In genomic region chr17:56858216-56858615, GRCm38 (mm10) we compare ENCODE assay signal across 9 mouse cellular contexts. TPM values are rescaled to one million over a fixed set of nuclear protein-coding genes. Genes with fewer than 3 reads are reported as not detected.
DNase-seq lines count a peak whose midpoint lies in the region; ATAC-seq and TF ChIP-seq lines count a peak whose summit lies in the region.
"Had no signal": no experiment of that assay in that cellular context is flagged by ENCODE, and none has a peak within 500 bp of the region (broad histone marks: within the 10 kb centered on the region; RNA-seq: fewer than 3 reads in every experiment).

No protein-coding gene starts in this region.

- H3K4me1 ChIP-seq in G1E (ENCODE audit: insufficient read depth, low read depth, low read length) = peaks cover 17% of the 10 kb centered on the region
- no peaks in the 10 kb centered on the region for H3K4me1 ChIP-seq in intestine, embryonic 16.5 days (ENCODE audit: control insufficient read depth, insufficient read depth, low read length)
- H3K4me1 ChIP-seq in liver, embryonic 11.5 days (replicated peaks; ENCODE audit: control insufficient read depth, insufficient read depth, low read length) = peaks cover 3% of the 10 kb centered on the region

- H3K9ac ChIP-seq in intestine, embryonic 16.5 days (ENCODE audit: low read depth, low read length) = no peak overlapping the region
- H3K9ac ChIP-seq in liver, embryonic 11.5 days (ENCODE audit: low read depth, low read length) = no peak overlapping the region

- no peaks in the 10 kb centered on the region for H3K9me3 ChIP-seq in G1E (replicated peaks)
- no peaks in the 10 kb centered on the region for H3K9me3 ChIP-seq in intestine, embryonic 16.5 days (ENCODE audit: control insufficient read depth, low read length)
- H3K9me3 ChIP-seq in liver, embryonic 11.5 days (ENCODE audit: control insufficient read depth, low read length) = no peaks in the 10 kb centered on the region

- no peak overlapping the region for H3K4me3 ChIP-seq in G1E (ENCODE audit: low read depth, low read length)
- no peak overlapping the region for H3K4me3 ChIP-seq in gastrocnemius, adult 2 months
- no peak overlapping the region for H3K4me3 ChIP-seq in intestine, embryonic 16.5 days (ENCODE audit: low read length)
- no peak overlapping the region for H3K4me3 ChIP-seq in liver, embryonic 11.5 days (ENCODE audit: low read depth, low read length)

- intact Hi-C loops in gastrocnemius, adult 2 months (cut with DNase I) = loop anchor here (1.0 kb wide), 2 partner anchors 27 to 48 kb away; partner anchors contain the start of gene Rfx2

- 50% methylated on average over 4 of the region's 4 CpGs for WGBS in intestine, embryonic 16.5 days
- WGBS in liver, embryonic 11.5 days = 55% methylated on average over 4 of the region's 4 CpGs

- no peak overlapping the region for H3K4me2 ChIP-seq in intestine, embryonic 16.5 days (ENCODE audit: low read depth, low read length)
- H3K4me2 ChIP-seq in liver, embryonic 11.5 days = no peak overlapping the region

- DNase-seq in A20 (ENCODE audit: low read depth, low spot score) (peak; percentile 69), G1E (ENCODE audit: low spot score) (peak; percentile 54)
- DNase-seq in cerebellum, adult 18-20 months = peak; percentile 41 to 58
- DNase-seq in gastrocnemius, adult 2 months = peak; percentile 73
- DNase-seq in liver, embryonic 11.5 days (ENCODE audit: low spot score) = no peak
- peak; percentile 37 for DNase-seq in retina, adult 2 months (ENCODE audit: low read depth, low spot score)
- DNase-seq in urinary bladder, adult 18-20 months (ENCODE audit: low spot score in 2 of 2) = peak; percentile 44 to 58

- peak; percentile 94 for TF ChIP-seq CTCF in G1E (IDR thresholded peaks at IDR 0.05; ENCODE audit: low read depth, low read length)
- peak; percentile 95 for TF ChIP-seq CTCF in gastrocnemius, adult 2 months (IDR thresholded peaks at IDR 0.05)

- no peak for ATAC-seq in G1E (ENCODE audit: extremely low read depth, insufficient number of reproducible peaks, low FRiP score, poor library complexity, severe bottlenecking)
- ATAC-seq in intestine, embryonic 16.5 days = 0 out of 2 replicates have a peak, but pooled peaks have one; percentile 25
- ATAC-seq in liver, embryonic 11.5 days (replicated peaks; ENCODE audit: low FRiP score) = peak; percentile 23; the same call in 1 of the 2 replicates

- peaks cover 33% of the 10 kb centered on the region for H3K27me3 ChIP-seq in G1E (ENCODE audit: insufficient read depth, low read length)
- H3K27me3 ChIP-seq in intestine, embryonic 16.5 days (replicated peaks; ENCODE audit: control insufficient read depth, insufficient read depth, low read length) = no peaks in the 10 kb centered on the region
- no peaks in the 10 kb centered on the region for H3K27me3 ChIP-seq in liver, embryonic 11.5 days (replicated peaks; ENCODE audit: control insufficient read depth, insufficient read depth, low read length)

- H3K27ac ChIP-seq in gastrocnemius, adult 2 months = peak overlapping the region; percentile 51; the same call in 1 of the 2 replicates
- H3K27ac ChIP-seq in intestine, embryonic 16.5 days (ENCODE audit: low read length) = 0 out of 2 replicates have a peak overlapping the region, but pooled peaks have one; percentile 35
- H3K27ac ChIP-seq in liver, embryonic 11.5 days (ENCODE audit: low read depth, low read length) = no peak overlapping the region

- H3K36me3 ChIP-seq in G1E (replicated peaks) = no peaks in the 10 kb centered on the region
- no peaks in the 10 kb centered on the region for H3K36me3 ChIP-seq in intestine, embryonic 16.5 days (ENCODE audit: control insufficient read depth, insufficient read depth, low read length)
- no peaks in the 10 kb centered on the region for H3K36me3 ChIP-seq in liver, embryonic 11.5 days (ENCODE audit: control insufficient read depth, insufficient read depth, low read length)

RNA-seq across cellular contexts. Expression of gene Acsbg2, which starts 16.0 kb away (rescaled TPM):
- total RNA-seq in G1E (2014; fragmentation: Nextera tagmentation) (not detected in 2 replicates), G1E (2017) (0.11 TPM in 1 of 2 replicates, not detected in the other)
- not detected in 2 replicates for polyA plus RNA-seq in G1E (2012)
- not detected for total RNA-seq in gastrocnemius, adult 2 months (2021)
- not detected in 2 replicates for polyA plus RNA-seq in intestine, embryonic 16.5 days (2015; fragmentation: Nextera tagmentation; extraction: Ambion mirVana)
- not detected in 2 replicates for polyA plus RNA-seq in liver, embryonic 11.5 days (2014; fragmentation: Nextera tagmentation; extraction: Ambion mirVana)
- total RNA-seq: hematopoietic stem cell, adult 5-6 weeks had no signal

RNA-seq across cellular contexts. Expression of gene 1700061G19Rik, which starts 17.1 kb away (rescaled TPM):
- not detected in 2 replicates for total RNA-seq in G1E (2014; fragmentation: Nextera tagmentation)
- total RNA-seq in G1E (2017) = 0.22 TPM in 1 of 2 replicates, not detected in the other
- not detected in 2 replicates for polyA plus RNA-seq in G1E (2012)
- not detected for total RNA-seq in gastrocnemius, adult 2 months (2021)
- 0.12 and 0.17 TPM in 2 replicates for polyA plus RNA-seq in intestine, embryonic 16.5 days (2015; fragmentation: Nextera tagmentation; extraction: Ambion mirVana)
- polyA plus RNA-seq in liver, embryonic 11.5 days (2014; fragmentation: Nextera tagmentation; extraction: Ambion mirVana) = 0.26 TPM in 2 replicates
- total RNA-seq: hematopoietic stem cell, adult 5-6 weeks had no signal

RNA-seq across cellular contexts. Expression of gene Rfx2, which starts 27.4 kb away (rescaled TPM):
- total RNA-seq in G1E (2014; fragmentation: Nextera tagmentation) (21.4 and 27.9 TPM in 2 replicates), G1E (2017) (3.9 and 4.1 TPM in 2 replicates)
- 36.4 and 38.2 TPM in 2 replicates for polyA plus RNA-seq in G1E (2012)
- 1 to 10 TPM; 2.0 to 2.8 TPM for total RNA-seq in gastrocnemius, adult 2 months (2021)
- polyA plus RNA-seq in intestine, embryonic 16.5 days (2015; fragmentation: Nextera tagmentation; extraction: Ambion mirVana) = 2.5 and 3.4 TPM in 2 replicates
- polyA plus RNA-seq in liver, embryonic 11.5 days (2014; fragmentation: Nextera tagmentation; extraction: Ambion mirVana) = 9.0 and 9.5 TPM in 2 replicates
